Mouse (Mus musculus) lung, embryonic 15.5 days (tissue): ENCODE results near the gene Fgfr2. TPM values are rescaled to one million over a fixed set of nuclear protein-coding genes. Genes with fewer than 3 reads are reported as not detected.

Experiments
- ATAC-seq: fragments of 200-750 bp; cut with Nextera tagmentation; 2 replicates; pipeline ENCODE4 v1.8.0; 2017; ENCODE audit warnings: moderate number of reproducible peaks, borderline replicate concordance; ENCODE audit not compliant: low FRiP score, low TSS enrichment; ENCODE audit errors: extremely low read depth
- H3K27ac ChIP-seq: fragments of 300-500 bp; sonication (generic); 2 replicates; pipeline ENCODE4 v1.5.1; 2015; ENCODE audit warnings: moderate library complexity, mild to moderate bottlenecking, inconsistent platforms
- H3K27me3 ChIP-seq: fragments of 300-500 bp; sonication (generic); 2 replicates; pipeline ENCODE4 v1.6.1; 2015; ENCODE audit warnings: inconsistent platforms
- H3K36me3 ChIP-seq: fragments of 300-500 bp; sonication (generic); 2 replicates; pipeline ENCODE4 v1.6.1; 2015; ENCODE audit warnings: inconsistent platforms
- H3K4me1 ChIP-seq: fragments of 300-500 bp; sonication (generic); 2 replicates; pipeline ENCODE4 v1.6.1; 2015; ENCODE audit warnings: inconsistent platforms
- H3K4me2 ChIP-seq: fragments of 300-500 bp; sonication (generic); 2 replicates; pipeline ENCODE4 v1.6.1; 2015; ENCODE audit warnings: inconsistent platforms, mild to moderate bottlenecking, moderate library complexity
- H3K4me3 ChIP-seq: fragments of 300-500 bp; sonication (generic); 2 replicates; pipeline ENCODE4 v1.5.1; 2015; ENCODE audit warnings: mild to moderate bottlenecking, inconsistent platforms
- H3K9ac ChIP-seq: fragments of 300-500 bp; sonication (generic); 2 replicates; pipeline ENCODE4 v1.6.1; 2015; ENCODE audit warnings: inconsistent platforms
- H3K9me3 ChIP-seq: fragments of 300-500 bp; sonication (generic); 2 replicates; pipeline ENCODE4 v1.6.1; 2016; ENCODE audit warnings: inconsistent platforms
- whole genome bisulfite sequencing: fragments of 180-500 bp; shearing (Covaris S2); methylation state at CpG from one replicate; pipeline ENCODE4 v1.1.7; 2015; 5-methylcytosine and 5-hydroxymethylcytosine counted together
- polyA plus RNA-seq: library from polyadenylated mRNA; unstranded; fragments of >200 nt; fragmentation: Nextera tagmentation; extraction: Ambion mirVana; gene quantifications from 2 replicates; pipeline ENCODE4 v1.2.1, GENCODE M21; 2015

Fgfr2 gene
- polyA plus RNA-seq, 1 experiment from 2014 or later = 160 TPM

GRCm38 (mm10) chr7:131554341-131555180, 1568.6 kb downstream of the Fgfr2 start:
- Histone ChIP-seq H3K9ac (no peak overlapping the region), H3K4me2 (peak overlapping the region; percentile 56), H3K27ac (no peak overlapping the region), H3K9me3 (no peaks in the 10 kb centered on the region), H3K4me1 (peaks cover 19% of the 10 kb centered on the region), H3K27me3 (peaks cover 98% of the 10 kb centered on the region), H3K4me3 (peak overlapping the region; percentile 35), H3K36me3 (no peaks in the 10 kb centered on the region)
- 1% methylated on average over 45 of the region's 45 CpGs for WGBS
- peak; percentile 32; the same call in 1 of the 2 replicates for ATAC-seq

DNA sequence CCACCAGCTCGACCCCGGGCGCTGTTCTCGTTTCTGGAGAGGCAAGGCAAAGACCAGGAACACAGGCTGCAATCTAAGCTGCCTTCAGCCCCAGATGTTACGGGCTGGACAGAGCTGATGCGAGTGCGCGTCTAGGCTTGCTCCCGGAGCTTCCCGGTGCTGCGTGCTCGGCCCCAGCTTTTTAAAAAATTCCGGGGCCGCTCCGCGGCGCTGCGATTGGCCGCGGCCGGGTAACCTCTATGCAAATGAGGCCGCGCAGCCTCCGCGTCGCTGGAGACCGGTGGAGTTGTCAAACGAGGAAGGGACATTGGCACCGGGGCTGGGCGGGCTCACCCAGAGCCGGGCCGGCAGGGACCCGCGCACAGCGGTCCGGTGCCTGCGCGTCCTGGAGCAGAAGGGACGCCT, 1569.4 kb downstream of the Fgfr2 start:
- H3K4me2 ChIP-seq = peak overlapping the region; percentile 56

DNA sequence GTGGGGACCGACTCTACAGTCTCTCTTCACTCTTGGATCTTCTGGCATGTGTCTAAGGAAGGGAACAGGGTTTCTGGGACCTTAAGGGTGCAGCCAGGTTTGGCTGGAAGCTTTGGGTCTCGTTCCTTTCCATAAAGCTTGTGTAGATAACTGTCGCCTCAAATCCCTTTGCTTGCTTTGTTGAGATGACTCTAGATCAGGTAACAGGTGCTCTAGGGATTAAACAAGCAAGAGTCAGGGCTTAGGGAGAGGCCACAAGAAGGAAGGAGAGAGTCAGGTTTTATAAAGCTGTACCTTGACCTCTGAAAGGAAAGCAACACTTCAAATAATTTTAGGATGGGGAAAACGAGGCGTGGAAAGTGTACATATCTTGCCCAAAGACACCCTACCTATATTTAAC, 1570.4 kb downstream of the Fgfr2 start:
- 3% methylated on average over 5 of the region's 5 CpGs for WGBS

More for the DNA sequence above, 1569.4 kb downstream of the Fgfr2 start:
- Histone ChIP-seq H3K4me3 (peak overlapping the region; percentile 35), H3K4me1 (peaks cover 19% of the 10 kb centered on the region), H3K27me3 (peaks cover 100% of the 10 kb centered on the region), H3K9me3 (no peaks in the 10 kb centered on the region), H3K27ac (no peak overlapping the region), H3K36me3 (no peaks in the 10 kb centered on the region), H3K9ac (no peak overlapping the region)
- whole genome bisulfite sequencing = 0% methylated on average over 30 of the region's 39 CpGs
- ATAC-seq = peak; percentile 56; the same call in 1 of the 2 replicates

GRCm38 (mm10) chr7:131551931-131552741, 1571.0 kb downstream of the Fgfr2 start:
- Histone ChIP-seq H3K9me3 (no peaks in the 10 kb centered on the region), H3K27me3 (peaks cover 100% of the 10 kb centered on the region), H3K27ac (no peak overlapping the region), H3K4me2 (no peak overlapping the region), H3K4me1 (peaks cover 25% of the 10 kb centered on the region), H3K4me3 (no peak overlapping the region), H3K36me3 (no peaks in the 10 kb centered on the region), H3K9ac (no peak overlapping the region)
- WGBS = 1% methylated on average over 42 of the region's 42 CpGs
- no peak for ATAC-seq

More for the DNA sequence above, 1570.4 kb downstream of the Fgfr2 start:
- no peaks in the 10 kb centered on the region for H3K9me3 ChIP-seq
- no peak overlapping the region for H3K27ac ChIP-seq
- ATAC-seq = no peak
- no peak overlapping the region for H3K4me2 ChIP-seq
- no peak overlapping the region for H3K4me3 ChIP-seq
- H3K27me3 ChIP-seq = peaks cover 100% of the 10 kb centered on the region
- H3K4me1 ChIP-seq = peaks cover 19% of the 10 kb centered on the region
- no peak overlapping the region for H3K9ac ChIP-seq
- no peaks in the 10 kb centered on the region for H3K36me3 ChIP-seq

DNA sequence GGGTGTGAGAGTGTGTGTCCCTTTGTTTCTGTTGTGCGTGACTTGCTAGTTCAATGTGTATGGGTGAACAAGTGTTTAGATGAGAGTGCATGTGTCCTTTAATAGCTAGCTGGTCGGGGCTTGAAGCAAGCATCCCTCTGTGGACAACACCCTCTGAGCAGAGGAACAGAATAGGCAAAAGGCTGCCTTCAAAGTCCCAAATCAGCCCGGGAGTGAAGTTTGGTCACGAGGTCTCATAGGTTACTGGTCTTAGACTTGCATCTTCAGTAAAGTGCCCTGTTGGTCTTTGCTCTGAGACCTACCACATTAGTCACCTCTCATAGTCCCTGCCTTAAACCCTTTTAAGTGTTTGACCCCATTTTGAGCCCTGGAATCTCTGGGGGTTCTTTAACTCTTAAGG, 1571.7 kb downstream of the Fgfr2 start:
- no peaks in the 10 kb centered on the region for H3K9me3 ChIP-seq
- H3K27ac ChIP-seq = no peak overlapping the region
- H3K9ac ChIP-seq = no peak overlapping the region
- WGBS = under 1% methylated on average over 4 of the region's 4 CpGs
- no peak overlapping the region for H3K4me2 ChIP-seq
- ATAC-seq = no peak
- no peaks in the 10 kb centered on the region for H3K36me3 ChIP-seq
- no peak overlapping the region for H3K4me3 ChIP-seq
- peaks cover 100% of the 10 kb centered on the region for H3K27me3 ChIP-seq
- peaks cover 25% of the 10 kb centered on the region for H3K4me1 ChIP-seq

- ATAC-seq = no peak
- Histone ChIP-seq H3K4me2 (no peak within 1 kb of the TSS), H3K4me3 (no peak within 1 kb of the TSS), H3K9ac (no peak within 1 kb of the TSS), H3K27ac (no peak within 1 kb of the TSS), H3K4me1 (peaks cover 16% of the 10 kb centered on the region), H3K9me3 (no peaks in the 10 kb centered on the region), H3K36me3 (no peaks in the 10 kb centered on the region), H3K27me3 (peaks cover 98% of the 10 kb centered on the region)
- 4% methylated on average over 3 of the region's 3 CpGs for WGBS
These were observed 1574.7 kb downstream of the Fgfr2 start, which contains the start of gene Hmx2 for GRCm38 (mm10) chr7:131548473-131548872. Gene Hmx2 (plus strand): TSS chr7:131548773.

- Histone ChIP-seq H3K4me1 (peaks cover 26% of the 10 kb centered on the region), H3K4me3 (no peak overlapping the region), H3K9me3 (no peaks in the 10 kb centered on the region), H3K36me3 (no peaks in the 10 kb centered on the region), H3K27me3 (peaks cover 98% of the 10 kb centered on the region), H3K9ac (no peak overlapping the region), H3K27ac (no peak overlapping the region), H3K4me2 (no peak overlapping the region)
- ATAC-seq = no peak
- 2% methylated on average over 5 of the region's 5 CpGs for WGBS
These were observed 1575.7 kb downstream of the Fgfr2 start for GRCm38 (mm10) chr7:131547481-131547880.

DNA sequence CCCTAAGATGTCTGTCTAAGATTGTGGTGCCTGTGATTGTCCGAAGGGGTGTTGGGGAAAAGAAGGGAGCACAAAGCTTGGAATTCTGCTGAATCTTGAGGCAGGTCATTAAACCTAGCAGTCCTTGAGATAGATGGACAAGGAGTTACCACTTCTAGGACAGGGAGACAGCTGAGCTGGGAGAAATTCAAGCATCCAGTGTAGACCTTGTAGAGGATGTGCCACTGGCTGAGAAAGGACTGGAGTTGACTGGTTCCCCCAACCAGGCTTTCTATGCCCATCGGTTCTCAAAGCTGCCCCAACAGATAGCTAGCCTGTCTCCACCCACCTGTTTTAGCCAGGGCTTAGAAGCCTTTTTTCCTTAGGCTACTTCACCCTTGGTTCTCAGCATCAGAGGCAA, 1576.7 kb downstream of the Fgfr2 start:
- Histone ChIP-seq H3K9ac (no peak overlapping the region), H3K36me3 (no peaks in the 10 kb centered on the region), H3K9me3 (no peaks in the 10 kb centered on the region), H3K27ac (no peak overlapping the region), H3K4me3 (no peak overlapping the region), H3K4me1 (peaks cover 34% of the 10 kb centered on the region), H3K27me3 (peaks cover 98% of the 10 kb centered on the region), H3K4me2 (no peak overlapping the region)
- no peak for ATAC-seq
- 2% methylated on average over 2 of the region's 2 CpGs for WGBS

DNA sequence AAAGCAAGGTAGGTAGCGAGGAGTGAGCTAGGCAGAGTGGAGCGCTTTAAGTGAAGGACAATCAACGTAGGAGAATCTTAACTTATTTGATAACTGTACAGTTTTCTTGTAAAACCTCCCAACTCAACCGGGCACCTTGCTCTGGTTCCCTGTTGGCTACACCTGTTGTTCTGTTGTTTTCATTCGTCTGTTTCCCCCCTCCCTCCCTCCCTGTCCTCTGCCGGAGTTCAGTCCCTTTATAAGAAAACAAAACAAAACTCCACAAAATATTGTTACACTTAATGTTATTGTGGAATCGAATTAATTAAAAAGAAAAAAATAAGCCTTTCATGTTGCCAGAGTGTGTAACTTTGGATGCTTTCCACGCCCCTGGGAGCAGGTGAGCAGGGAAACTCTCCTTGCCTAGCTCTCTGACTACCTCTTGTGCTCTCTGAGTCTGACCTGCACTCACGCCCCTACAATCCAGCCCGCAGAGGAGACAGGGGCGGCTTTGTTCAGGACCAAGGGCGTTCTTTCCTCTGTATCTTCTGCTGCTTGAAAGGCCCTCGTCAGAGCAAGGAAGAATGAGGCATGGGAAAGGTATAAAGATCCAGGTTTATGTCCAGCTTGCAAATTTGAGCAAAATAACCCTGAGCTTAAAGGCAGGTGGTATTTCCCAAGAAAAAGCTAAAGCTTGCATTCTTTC, 1577.3 kb downstream of the Fgfr2 start:
- peaks cover 34% of the 10 kb centered on the region for H3K4me1 ChIP-seq
- H3K4me2 ChIP-seq = no peak overlapping the region
- no peak for ATAC-seq
- H3K36me3 ChIP-seq = no peaks in the 10 kb centered on the region
- no peak overlapping the region for H3K9ac ChIP-seq
- H3K4me3 ChIP-seq = no peak overlapping the region
- H3K9me3 ChIP-seq = no peaks in the 10 kb centered on the region
- H3K27me3 ChIP-seq = peaks cover 98% of the 10 kb centered on the region
- H3K27ac ChIP-seq = no peak overlapping the region
- 3% methylated on average over 13 of the region's 13 CpGs for WGBS

DNA sequence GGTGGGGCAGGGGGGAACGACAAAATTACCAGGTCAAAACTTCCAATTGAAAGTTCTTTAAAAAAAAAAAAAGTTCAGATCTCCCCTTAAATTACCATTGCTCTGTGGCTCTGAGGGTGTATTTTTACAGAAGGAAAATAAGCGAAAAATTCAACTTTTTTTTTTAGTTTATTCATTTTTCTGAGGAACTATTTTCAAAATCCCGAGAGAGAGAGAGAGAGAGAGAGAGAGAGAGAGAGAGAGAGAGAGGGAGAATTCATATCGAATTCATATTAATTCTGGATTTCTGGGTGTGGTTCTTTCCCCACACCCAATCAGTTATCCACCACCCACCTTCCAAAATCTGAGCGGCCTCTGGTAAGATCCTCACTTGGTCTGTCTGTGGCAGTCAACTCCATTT, 1578.3 kb downstream of the Fgfr2 start:
- Histone ChIP-seq H3K9ac (no peak overlapping the region), H3K4me1 (peaks cover 34% of the 10 kb centered on the region), H3K4me3 (no peak overlapping the region), H3K36me3 (no peaks in the 10 kb centered on the region), H3K27me3 (peaks cover 98% of the 10 kb centered on the region), H3K9me3 (no peaks in the 10 kb centered on the region), H3K27ac (no peak overlapping the region), H3K4me2 (no peak overlapping the region)
- ATAC-seq = no peak
- 4% methylated on average over 5 of the region's 5 CpGs for WGBS

GRCm38 (mm10) chr7:131543623-131544481, 1579.3 kb downstream of the Fgfr2 start:
- Histone ChIP-seq H3K4me1 (peaks cover 34% of the 10 kb centered on the region), H3K27me3 (peaks cover 98% of the 10 kb centered on the region), H3K36me3 (no peaks in the 10 kb centered on the region), H3K9me3 (no peaks in the 10 kb centered on the region), H3K4me2 (peak overlapping the region; percentile 68), H3K27ac (no peak overlapping the region), H3K9ac (no peak overlapping the region), H3K4me3 (peak overlapping the region; percentile 38)
- ATAC-seq = no peak
- under 1% methylated on average over 75 of the region's 75 CpGs for WGBS
